Mouse (Mus musculus) adrenal gland, adult 8-10 months (tissue): ENCODE measurements around the gene Mrm2. TPM values are rescaled to one million over a fixed set of nuclear protein-coding genes. Genes with fewer than 3 reads are reported as not detected.

Experiments used
- total RNA-seq, 4 experiments: library from RNA; stranded (reverse); gene quantifications; 2 replicates each; pipeline ENCODE4 v1.2.4; 2022

Gene Mrm2
- total RNA-seq, 4 experiments from 2014 or later, result 18.8 to 22.4 (median 21.2) TPM

Other genes starting within 250 kb of the Mrm2 start
- gene Mad1l1, start 10.3 kb downstream of the Mrm2 start, total RNA-seq, result 10 to 100 TPM; 16.3 to 28.0 (median 21.1) TPM
- 10 to 100 TPM; 16.3 to 25.3 (median 22.0) TPM for gene Nudt1, start 10.2 kb downstream of the Mrm2 start, total RNA-seq
- 10 to 100 TPM; 14.8 to 21.0 (median 18.5) TPM for gene Snx8, start 57.4 kb upstream of the Mrm2 start, total RNA-seq
- gene Eif3b, start 87.4 kb upstream of the Mrm2 start, total RNA-seq, result 100 to 1,000 TPM; 162 to 201 (median 183) TPM
- gene Gm4869, start 113.7 kb upstream of the Mrm2 start, total RNA-seq, result under 1 TPM in 3 of 4 experiments, not detected in 1; 0.15 to 0.24 (median 0.22) TPM
- gene Chst12, start 173.7 kb upstream of the Mrm2 start, total RNA-seq, result 10 to 100 TPM in 2 of 4 experiments, 1 to 10 TPM in 2; 8.7 to 15.1 (median 10.3) TPM
- gene Grifin, start 233.2 kb upstream of the Mrm2 start, total RNA-seq, result not detected